Mouse (Mus musculus): ENCODE measurements at regions not wholly inside any gene's neighbourhood (a gene's known extent, or its start where the extent isn't known, plus 50 kb on each side); places are given as distances from the start of the nearest gene placed in this dataset.

- H3K4me1 ChIP-seq (ENCODE audit: control insufficient read depth, insufficient read depth, low read length) = no peaks in the 10 kb centered on the region
- H3K36me3 ChIP-seq (ENCODE audit: control insufficient read depth, insufficient read depth, low read length) = no peaks in the 10 kb centered on the region
- DNase-seq = peak; percentile 12
- H3K27ac ChIP-seq (ENCODE audit: insufficient read depth, low read depth, low read length) = no peak overlapping the region
- H3K4me3 ChIP-seq (ENCODE audit: insufficient read depth, low read depth, low read length) = no peak overlapping the region
- no peaks in the 10 kb centered on the region for H3K27me3 ChIP-seq (replicated peaks; ENCODE audit: control insufficient read depth, insufficient read depth, low read length)
- TF ChIP-seq CTCF (conservative IDR thresholded peaks at IDR 0.05; ENCODE audit: insufficient read depth, insufficient read length, low read depth, low read length) (no peak), POLR2A (IDR thresholded peaks at IDR 0.05; ENCODE audit: low read depth, low read length) (no peak)
- 12% methylated on average over 3 of the region's 3 CpGs for WGBS
Observed at GRCm38 (mm10) chr4:81669181-81669580, 226.6 kb upstream of the Mpdz start.

GRCm38 (mm10) chr4:81661096-81661495 lies 218.5 kb upstream of the Mpdz start:
- no peak for TF ChIP-seq POLR2A (IDR thresholded peaks at IDR 0.05; ENCODE audit: low read depth, low read length)
- no peak for TF ChIP-seq CTCF (conservative IDR thresholded peaks at IDR 0.05; ENCODE audit: insufficient read depth, insufficient read length, low read depth, low read length)
- no peak overlapping the region for H3K4me3 ChIP-seq (ENCODE audit: insufficient read depth, low read depth, low read length)
- DNase-seq = peak; percentile 69
- H3K27ac ChIP-seq (ENCODE audit: insufficient read depth, low read depth, low read length) = peak overlapping the region; percentile 93
- H3K4me1 ChIP-seq (ENCODE audit: control insufficient read depth, insufficient read depth, low read length) = peaks cover 7% of the 10 kb centered on the region
- no peaks in the 10 kb centered on the region for H3K27me3 ChIP-seq (replicated peaks; ENCODE audit: control insufficient read depth, insufficient read depth, low read length)
- no peaks in the 10 kb centered on the region for H3K36me3 ChIP-seq (ENCODE audit: control insufficient read depth, insufficient read depth, low read length)

GRCm38 (mm10) chr4:81628496-81628828 lies 185.8 kb upstream of the Mpdz start:
- no peak for DNase-seq
- H3K4me1 ChIP-seq (ENCODE audit: control insufficient read depth, insufficient read depth, low read length) = no peaks in the 10 kb centered on the region
- no peaks in the 10 kb centered on the region for H3K27me3 ChIP-seq (replicated peaks; ENCODE audit: control insufficient read depth, insufficient read depth, low read length)
- TF ChIP-seq POLR2A (IDR thresholded peaks at IDR 0.05; ENCODE audit: low read depth, low read length) = no peak
- TF ChIP-seq CTCF (conservative IDR thresholded peaks at IDR 0.05; ENCODE audit: insufficient read depth, insufficient read length, low read depth, low read length) = no peak
- H3K4me3 ChIP-seq (ENCODE audit: insufficient read depth, low read depth, low read length) = no peak overlapping the region
- H3K27ac ChIP-seq (ENCODE audit: insufficient read depth, low read depth, low read length) = no peak overlapping the region
- no peaks in the 10 kb centered on the region for H3K36me3 ChIP-seq (ENCODE audit: control insufficient read depth, insufficient read depth, low read length)
- WGBS = 86% methylated on average over 3 of the region's 3 CpGs

GRCm38 (mm10) chr4:81627714-81628495 lies 185.3 kb upstream of the Mpdz start:
- no peaks in the 10 kb centered on the region for H3K27me3 ChIP-seq (replicated peaks; ENCODE audit: control insufficient read depth, insufficient read depth, low read length)
- H3K4me1 ChIP-seq (ENCODE audit: control insufficient read depth, insufficient read depth, low read length) = no peaks in the 10 kb centered on the region
- no peak for DNase-seq
- 61% methylated on average over 12 of the region's 12 CpGs for WGBS
- no peak overlapping the region for H3K4me3 ChIP-seq (ENCODE audit: insufficient read depth, low read depth, low read length)
- H3K27ac ChIP-seq (ENCODE audit: insufficient read depth, low read depth, low read length) = no peak overlapping the region
- H3K36me3 ChIP-seq (ENCODE audit: control insufficient read depth, insufficient read depth, low read length) = no peaks in the 10 kb centered on the region
- no peak for TF ChIP-seq CTCF (conservative IDR thresholded peaks at IDR 0.05; ENCODE audit: insufficient read depth, insufficient read length, low read depth, low read length)
- no peak for TF ChIP-seq POLR2A (IDR thresholded peaks at IDR 0.05; ENCODE audit: low read depth, low read length)

- TF ChIP-seq CTCF (conservative IDR thresholded peaks at IDR 0.05; ENCODE audit: insufficient read depth, insufficient read length, low read depth, low read length) (no peak), POLR2A (IDR thresholded peaks at IDR 0.05; ENCODE audit: low read depth, low read length) (no peak)
Observed at GRCm38 (mm10) chr4:81625348-81625934, 182.8 kb upstream of the Mpdz start.

GRCm38 (mm10) chr4:81624111-81624510 lies 181.5 kb upstream of the Mpdz start:
- TF ChIP-seq CTCF (conservative IDR thresholded peaks at IDR 0.05; ENCODE audit: insufficient read depth, insufficient read length, low read depth, low read length) (no peak), POLR2A (IDR thresholded peaks at IDR 0.05; ENCODE audit: low read depth, low read length) (no peak)
- H3K4me1 ChIP-seq (ENCODE audit: control insufficient read depth, insufficient read depth, low read length) = peaks cover 3% of the 10 kb centered on the region; the same call in 1 of the 2 replicates
- 78% methylated on average over 4 of the region's 4 CpGs for WGBS
- no peak overlapping the region for H3K27ac ChIP-seq (ENCODE audit: insufficient read depth, low read depth, low read length)
- no peaks in the 10 kb centered on the region for H3K36me3 ChIP-seq (ENCODE audit: control insufficient read depth, insufficient read depth, low read length)
- H3K27me3 ChIP-seq (replicated peaks; ENCODE audit: control insufficient read depth, insufficient read depth, low read length) = no peaks in the 10 kb centered on the region
- H3K4me3 ChIP-seq (ENCODE audit: insufficient read depth, low read depth, low read length) = no peak overlapping the region
- DNase-seq = peak; percentile 14

More at GRCm38 (mm10) chr4:81625348-81625934, 182.8 kb upstream of the Mpdz start:
- Histone ChIP-seq H3K4me1 (ENCODE audit: control insufficient read depth, insufficient read depth, low read length) (peaks cover 3% of the 10 kb centered on the region; the same call in 1 of the 2 replicates), H3K27ac (ENCODE audit: insufficient read depth, low read depth, low read length) (no peak overlapping the region), H3K27me3 (replicated peaks; ENCODE audit: control insufficient read depth, insufficient read depth, low read length) (no peaks in the 10 kb centered on the region), H3K4me3 (ENCODE audit: insufficient read depth, low read depth, low read length) (no peak overlapping the region), H3K36me3 (ENCODE audit: control insufficient read depth, insufficient read depth, low read length) (no peaks in the 10 kb centered on the region)
- 44% methylated on average over 10 of the region's 10 CpGs for WGBS
- no peak for DNase-seq

GRCm38 (mm10) chr4:81621391-81622137 lies 178.9 kb upstream of the Mpdz start:
- no peak overlapping the region for H3K4me3 ChIP-seq (ENCODE audit: insufficient read depth, low read depth, low read length)
- peak; percentile 85 for DNase-seq
- no peak for TF ChIP-seq CTCF (conservative IDR thresholded peaks at IDR 0.05; ENCODE audit: insufficient read depth, insufficient read length, low read depth, low read length)
- TF ChIP-seq POLR2A (IDR thresholded peaks at IDR 0.05; ENCODE audit: low read depth, low read length) = no peak
- no peaks in the 10 kb centered on the region for H3K36me3 ChIP-seq (ENCODE audit: control insufficient read depth, insufficient read depth, low read length)
- no peaks in the 10 kb centered on the region for H3K27me3 ChIP-seq (replicated peaks; ENCODE audit: control insufficient read depth, insufficient read depth, low read length)
- 48% methylated on average over 8 of the region's 8 CpGs for WGBS
- H3K4me1 ChIP-seq (ENCODE audit: control insufficient read depth, insufficient read depth, low read length) = peaks cover 8% of the 10 kb centered on the region; the same call in 1 of the 2 replicates
- H3K27ac ChIP-seq (ENCODE audit: insufficient read depth, low read depth, low read length) = peak overlapping the region; percentile 64; the same call in 1 of the 2 replicates

Data from kidney, adult 2 months (tissue).